Mouse (Mus musculus) adrenal gland, postnatal 25 days (tissue): ENCODE measurements around the gene Filip1. TPM values are rescaled to one million over a fixed set of nuclear protein-coding genes. Genes with fewer than 3 reads are reported as not detected.
"Not testable (repeated sequence)": the region's sequence is repeated elsewhere in the genome, so short reads cannot be mapped to it uniquely, and the experiment has no call there.

Experiments
- DNase-seq: peaks from one replicate; pipeline ENCODE4 v3.0.0; 2021; ENCODE audit warnings: mixed read lengths
- long read RNA-seq: library from polyadenylated mRNA; stranded (forward); transcript quantifications from one replicate; pipeline ENCODE4 v2.0.0, GENCODE M21; 2021
- total RNA-seq: library from RNA; stranded (reverse); gene quantifications from 2 replicates; pipeline ENCODE4 v1.2.3, GENCODE M21; 2021

Filip1 gene
- 108 and 113 TPM in 2 replicates for total RNA-seq
- long read RNA-seq, full-length matches to known transcripts, result 2 of 14 reads
- long read RNA-seq, partial matches to known transcripts, result 5 of 14 reads
- long read RNA-seq, other reads (novel, unspliced or antisense), result 7 of 14 reads

GRCm38 (mm10) chr9:80012751-80013150, at the start of gene Filip1:
TSS of gene Filip1 (minus strand) at chr9:80012851.
- DNase-seq, result no peak

DNA sequence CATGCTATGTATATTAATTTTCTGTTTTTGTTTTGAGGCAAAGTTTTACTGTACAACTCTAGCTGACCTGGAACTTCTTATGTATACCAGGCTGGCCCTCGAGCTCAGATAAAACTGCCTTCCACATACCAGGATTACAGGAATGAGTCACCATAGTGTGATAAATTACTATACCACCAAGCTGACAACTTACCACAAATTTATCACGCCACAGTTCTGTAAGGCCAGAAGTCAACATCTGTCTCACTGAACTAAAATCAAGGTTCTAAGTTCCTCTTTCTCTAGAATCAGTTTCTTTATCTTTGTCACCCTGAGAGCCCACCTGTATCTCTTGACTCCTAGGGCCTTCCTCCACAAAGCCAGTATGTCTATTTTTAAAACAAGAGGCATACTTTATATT, 45.0 kb upstream of the Filip1 start:
- no peak for DNase-seq

DNA sequence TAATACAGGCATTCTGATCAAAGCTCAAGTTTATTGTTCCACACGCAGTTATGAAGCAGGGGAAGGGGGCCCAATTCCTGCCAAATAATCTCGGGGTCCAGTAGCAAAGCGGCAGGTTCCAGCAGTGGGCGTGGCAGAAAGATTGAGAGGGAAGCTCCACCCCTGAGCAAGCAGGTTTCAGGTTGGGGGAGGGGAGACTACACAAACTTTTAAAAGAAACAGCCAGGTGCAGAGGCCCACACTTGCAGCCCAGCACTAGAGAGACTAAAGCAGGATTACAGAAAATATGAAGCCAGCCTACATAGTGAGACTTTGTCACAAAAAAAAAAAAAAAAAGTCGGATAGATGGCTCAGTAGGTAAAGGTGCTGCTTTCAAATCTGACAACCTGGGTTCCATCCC, 40.3 kb upstream of the Filip1 start:
- no peak for DNase-seq

- not testable (repeated sequence) for DNase-seq
Observed at GRCm38 (mm10) chr9:80049271-80049670, 36.6 kb upstream of the Filip1 start.

DNA sequence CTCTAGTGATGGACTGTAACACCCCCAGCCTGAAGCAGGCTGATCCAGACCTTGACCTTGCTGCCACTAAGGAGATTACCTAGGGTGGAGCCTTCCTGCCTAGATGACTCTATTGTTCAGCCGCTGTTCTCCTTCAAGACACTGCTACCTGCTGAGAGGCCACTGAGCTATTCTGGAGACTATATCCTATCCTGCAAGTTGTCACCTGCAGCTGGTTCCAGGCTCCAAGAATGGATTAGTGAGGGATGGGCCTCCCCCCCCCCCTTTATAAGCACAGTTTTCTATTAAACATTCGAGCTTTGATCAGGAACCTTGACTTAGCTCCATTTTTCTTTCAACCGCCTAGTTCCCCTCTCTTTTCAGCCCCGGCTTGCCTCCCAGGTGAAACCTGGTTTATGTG, 31.6 kb upstream of the Filip1 start:
- not testable (repeated sequence) for DNase-seq

GRCm38 (mm10) chr9:80039296-80039815, 26.7 kb upstream of the Filip1 start:
- DNase-seq, result no peak

- DNase-seq, result no peak
Observed at GRCm38 (mm10) chr9:80037997-80038383, 25.3 kb upstream of the Filip1 start.

- DNase-seq, result no peak
Observed at GRCm38 (mm10) chr9:80037262-80037996, 24.8 kb upstream of the Filip1 start.

DNA sequence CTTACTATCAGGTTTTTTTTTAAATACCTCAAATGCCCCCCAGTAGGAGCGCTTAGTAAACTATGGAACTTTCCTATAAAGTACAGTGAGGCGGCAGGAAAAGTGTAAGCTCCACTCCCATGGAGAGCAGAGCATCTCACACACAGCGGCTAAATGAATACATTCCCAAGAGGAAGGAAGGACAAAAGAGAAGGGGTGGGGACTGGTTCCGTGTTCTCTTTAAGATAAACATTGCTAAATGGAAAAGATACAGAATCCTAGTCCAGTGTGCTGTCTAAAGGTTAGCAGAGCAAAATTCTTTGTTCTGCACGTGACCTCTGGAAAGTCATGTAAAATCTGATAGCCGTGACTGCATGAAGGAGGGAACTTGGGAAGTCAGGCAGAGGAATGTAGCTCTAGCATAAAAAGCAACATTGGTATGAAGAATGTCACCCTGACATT, 13.9 kb upstream of the Filip1 start:
- no peak for DNase-seq

- peak; percentile 30 for DNase-seq
Observed at GRCm38 (mm10) chr9:80026017-80026416, 13.4 kb upstream of the Filip1 start.

- DNase-seq, result not testable (repeated sequence)
Observed at GRCm38 (mm10) chr9:80025347-80025746, 12.7 kb upstream of the Filip1 start.

- peak; percentile 17 for DNase-seq
Observed at GRCm38 (mm10) chr9:80022821-80023220, 10.2 kb upstream of the Filip1 start.

DNA sequence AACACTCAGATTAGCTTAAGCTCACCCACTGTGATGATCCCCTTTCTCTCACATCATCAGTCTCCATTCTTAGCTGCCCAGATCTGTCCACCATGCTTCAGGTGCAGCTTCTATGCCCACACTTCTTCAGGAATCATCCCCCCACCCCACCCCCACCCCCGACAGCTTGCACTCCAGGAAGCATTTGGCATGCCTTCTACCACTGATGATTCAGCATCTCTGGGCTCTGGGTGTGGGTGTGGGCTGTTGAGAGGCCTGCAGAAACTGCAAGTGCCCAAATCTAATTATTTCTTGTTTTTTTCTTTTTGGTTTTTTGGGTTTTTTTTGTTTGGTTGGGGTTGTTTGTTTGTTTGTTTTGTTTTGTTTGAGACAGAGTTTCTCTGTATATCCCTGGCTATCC, 9.0 kb upstream of the Filip1 start:
- DNase-seq, result no peak

- no peak for DNase-seq
Observed at GRCm38 (mm10) chr9:80020429-80020828, 7.8 kb upstream of the Filip1 start.

GRCm38 (mm10) chr9:80012016-80012415, 635 bp downstream of the Filip1 start:
- no peak for DNase-seq

DNA sequence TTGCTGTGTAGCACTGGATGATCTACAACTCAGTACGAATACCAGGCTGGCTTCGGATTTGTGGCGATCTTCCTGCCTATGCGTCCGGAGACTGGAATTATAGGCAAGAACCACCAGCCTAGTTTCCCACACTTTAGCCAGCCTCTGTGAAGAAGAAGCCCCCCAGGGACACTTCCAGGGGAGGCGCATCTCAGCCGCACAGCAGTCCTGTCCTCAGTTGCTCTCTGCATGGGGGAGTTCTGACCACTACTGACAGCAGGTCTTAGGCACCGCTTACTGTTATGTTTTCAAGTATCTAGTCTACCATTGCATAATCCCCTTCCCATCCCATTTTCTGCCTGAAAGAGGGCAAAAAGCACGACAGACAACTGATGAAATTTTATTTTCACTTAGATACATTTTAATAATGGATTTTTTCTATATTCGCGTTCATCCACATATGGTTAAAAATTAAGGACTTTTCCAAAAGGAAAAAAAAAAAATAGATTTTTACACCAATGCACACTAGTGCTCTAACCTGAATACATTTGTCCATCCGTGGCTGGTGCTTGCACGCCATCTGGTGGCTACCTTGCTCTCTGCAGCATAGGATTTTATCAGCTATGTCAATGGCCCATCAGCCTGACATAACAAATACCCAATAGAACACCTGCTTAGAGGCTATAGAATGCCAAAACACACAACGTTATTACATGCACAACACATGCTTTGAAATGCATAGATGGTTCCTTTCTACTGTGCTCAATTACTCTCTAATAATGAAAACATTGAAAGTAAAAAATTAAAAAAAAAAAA, 10.1 kb downstream of the Filip1 start:
- DNase-seq, result peak; percentile 86

- no peak for DNase-seq
Observed at GRCm38 (mm10) chr9:79997282-79997681, 15.4 kb downstream of the Filip1 start.

GRCm38 (mm10) chr9:79994296-79994695, 18.4 kb downstream of the Filip1 start:
- DNase-seq, result no peak

- peak; percentile 33 for DNase-seq
Observed at GRCm38 (mm10) chr9:79993066-79993465, 19.6 kb downstream of the Filip1 start.

DNA sequence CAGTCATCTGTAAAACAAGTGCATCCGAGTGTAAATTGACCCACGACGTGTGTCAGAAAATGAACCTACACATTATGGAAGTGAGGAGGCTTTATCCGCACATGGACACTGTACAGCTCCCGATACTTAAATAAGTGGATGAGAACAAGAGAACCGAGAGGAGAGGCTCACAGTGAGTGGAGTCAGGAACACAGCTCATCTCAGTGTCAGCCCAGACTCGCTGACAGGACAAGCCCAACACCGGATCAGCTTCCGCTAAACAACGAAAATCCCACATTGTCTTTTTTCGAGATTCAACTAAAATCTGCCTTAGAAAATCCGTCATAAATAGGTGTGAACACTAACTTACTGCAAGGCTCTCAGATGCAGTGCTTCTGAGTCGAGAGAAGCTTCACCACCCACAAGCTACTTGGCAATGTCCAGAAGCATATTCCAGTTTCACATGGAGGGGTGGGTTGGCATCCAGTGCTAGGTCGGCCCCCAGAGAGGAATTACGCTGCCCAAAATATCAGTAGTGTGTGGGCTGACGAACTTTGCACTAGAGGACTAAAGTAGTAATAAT, 22.1 kb downstream of the Filip1 start:
- no peak for DNase-seq

GRCm38 (mm10) chr9:79989703-79990102, 22.9 kb downstream of the Filip1 start:
- DNase-seq, result no peak

- no peak for DNase-seq
Observed at GRCm38 (mm10) chr9:79989061-79989460, 23.6 kb downstream of the Filip1 start.

DNA sequence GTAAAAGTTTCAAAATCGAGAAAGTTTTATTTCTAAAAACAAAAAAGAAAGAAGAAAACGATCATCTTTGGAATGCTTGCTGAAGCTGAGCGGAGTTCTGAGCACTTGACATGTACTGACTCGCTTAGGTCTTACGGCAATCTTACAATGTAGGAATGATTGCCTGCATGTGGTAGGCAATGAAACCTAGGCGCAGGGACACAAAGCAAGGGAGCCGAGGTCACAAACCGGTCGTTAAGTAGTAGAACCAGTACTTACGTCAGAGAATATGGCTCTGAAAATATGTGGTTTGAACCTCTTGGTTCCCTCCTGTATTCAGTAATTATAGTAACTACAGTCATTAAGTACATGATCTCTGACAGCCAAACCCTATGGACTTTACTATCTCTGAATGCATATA, 29.4 kb downstream of the Filip1 start:
- DNase-seq, result no peak
